Mouse (Mus musculus) neural tube, embryonic 11.5 days (tissue): Measurements from ENCODE around the gene Ppfia4. TPM values are rescaled to one million over a fixed set of nuclear protein-coding genes. Genes with fewer than 3 reads are reported as not detected.

Experiments
- ATAC-seq: fragments of 200-750 bp; cut with Nextera tagmentation; 2 replicates; pipeline ENCODE4 v1.8.0; 2017; ENCODE audit warnings: moderate number of reproducible peaks, mild to moderate bottlenecking, moderate TSS enrichment, moderate library complexity; ENCODE audit not compliant: insufficient read depth, low FRiP score, low TSS enrichment
- DNase-seq: peaks from one replicate; pipeline ENCODE4 v3.0.0-alpha.2; 2015; ENCODE audit warnings: low spot score
- H3K27ac ChIP-seq: fragments of 300-500 bp; sonication (generic); 2 replicates; pipeline ENCODE4 v1.5.1; 2014; ENCODE audit warnings: low read depth, mild to moderate bottlenecking, low read length
- H3K27me3 ChIP-seq: fragments of 300-500 bp; sonication (generic); 2 replicates; pipeline ENCODE4 v1.6.1; 2014; ENCODE audit warnings: mild to moderate bottlenecking, low read length, mixed read lengths; ENCODE audit not compliant: control insufficient read depth, insufficient read depth
- H3K36me3 ChIP-seq: fragments of 300-500 bp; sonication (generic); 2 replicates; pipeline ENCODE4 v1.6.1; 2014; ENCODE audit warnings: mild to moderate bottlenecking, low read length, moderate library complexity, mixed read lengths; ENCODE audit not compliant: control insufficient read depth, insufficient read depth
- H3K4me1 ChIP-seq: fragments of 300-500 bp; sonication (generic); 2 replicates; pipeline ENCODE4 v1.6.1; 2014; ENCODE audit warnings: low read length, mixed read lengths; ENCODE audit not compliant: control insufficient read depth, insufficient read depth
- H3K4me2 ChIP-seq: fragments of 300-500 bp; sonication (generic); 2 replicates; pipeline ENCODE4 v1.6.1; 2014; ENCODE audit warnings: low read depth, mild to moderate bottlenecking, moderate library complexity
- H3K4me3 ChIP-seq: fragments of 300-500 bp; sonication (generic); 2 replicates; pipeline ENCODE4 v1.5.1; 2014; ENCODE audit warnings: low read depth, low read length
- H3K9ac ChIP-seq: fragments of 300-500 bp; sonication (generic); 2 replicates; pipeline ENCODE4 v1.6.1; 2014; ENCODE audit warnings: mild to moderate bottlenecking, low read length
- H3K9me3 ChIP-seq: fragments of 300-500 bp; sonication (generic); 2 replicates; pipeline ENCODE4 v1.6.1; 2016; ENCODE audit warnings: low read length; ENCODE audit not compliant: control insufficient read depth
- WGBS: fragments of 180-500 bp; shearing (Covaris S2); extraction: QIAGEN DNeasy Blood & Tissue Kit; methylation state at CpG from one replicate; pipeline ENCODE4 v1.1.7; 2014; 5-methylcytosine and 5-hydroxymethylcytosine counted together
- polyA plus RNA-seq: library from polyadenylated mRNA; unstranded; fragments of >200 nt; fragmentation: Nextera tagmentation; extraction: Ambion mirVana; gene quantifications from 2 replicates; pipeline ENCODE4 v1.2.1, GENCODE M21; 2014

Gene Ppfia4
- polyA plus RNA-seq, 1 experiment from 2014 or later: 3.9 TPM

DNA sequence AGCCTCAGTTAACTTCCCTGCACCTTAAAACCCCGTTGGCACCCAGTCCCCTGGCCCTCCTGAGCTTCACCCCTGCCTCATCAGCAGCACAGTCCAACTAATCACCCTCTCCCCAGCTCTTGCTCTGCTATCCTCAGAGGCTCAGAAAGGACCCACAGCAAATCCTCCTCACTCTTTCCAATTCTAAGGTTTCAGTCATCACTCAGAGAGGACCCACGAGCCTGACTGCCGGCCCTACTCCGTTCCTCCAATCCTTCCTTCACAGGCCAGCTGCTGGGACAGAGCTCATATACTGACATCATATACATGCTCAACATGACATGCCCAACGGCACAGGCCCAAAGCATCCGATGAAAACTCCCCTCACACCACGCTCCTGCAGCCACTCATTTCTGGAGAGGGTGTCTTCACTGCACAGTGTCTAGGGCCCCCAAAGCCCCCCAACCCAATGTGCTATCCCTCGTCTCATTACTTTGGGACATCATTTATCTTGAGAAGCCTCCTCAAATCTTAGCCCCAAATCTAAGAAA, 10.1 kb upstream of the Ppfia4 start:
- WGBS: 89% methylated on average over 8 of the region's 8 CpGs
- H3K27ac ChIP-seq: no peak overlapping the region
- ATAC-seq (no peak), DNase-seq (no peak)
- H3K27me3 ChIP-seq: no peaks in the 10 kb centered on the region
- H3K9me3 ChIP-seq: no peaks in the 10 kb centered on the region
- H3K36me3 ChIP-seq: peaks cover 4% of the 10 kb centered on the region; the same call in 1 of the 2 replicates
- H3K4me3 ChIP-seq: no peak overlapping the region
- H3K4me1 ChIP-seq: peaks cover 3% of the 10 kb centered on the region; the same call in 1 of the 2 replicates
- no peak overlapping the region for H3K9ac ChIP-seq
- no peak overlapping the region for H3K4me2 ChIP-seq

DNA sequence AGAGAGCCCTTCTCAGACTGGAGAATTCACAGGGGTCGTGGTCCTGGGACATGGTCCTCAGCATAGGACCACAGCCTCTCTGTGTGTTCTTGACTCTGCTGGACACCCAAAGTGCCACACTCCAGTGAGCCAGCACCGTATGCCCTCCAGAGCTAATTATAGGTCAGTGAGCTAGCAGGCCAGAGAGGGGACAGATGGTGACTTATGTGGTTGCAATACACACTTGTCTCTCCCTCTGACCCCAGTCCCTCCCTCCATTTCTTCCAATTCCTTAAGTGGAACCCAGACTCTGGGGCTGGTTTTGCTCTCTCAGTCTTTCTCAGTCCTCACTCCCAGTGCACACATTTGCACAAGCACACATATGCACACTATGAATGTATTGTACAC, 9.5 kb upstream of the Ppfia4 start:
- H3K4me2 ChIP-seq: no peak overlapping the region
- peaks cover 3% of the 10 kb centered on the region; the same call in 1 of the 2 replicates for H3K4me1 ChIP-seq
- no peaks in the 10 kb centered on the region for H3K9me3 ChIP-seq
- no peak overlapping the region for H3K4me3 ChIP-seq
- H3K27me3 ChIP-seq: no peaks in the 10 kb centered on the region
- no peak for ATAC-seq
- no peak for DNase-seq
- H3K36me3 ChIP-seq: 0 out of 2 replicates have a peak, but pooled peaks cover 2% of the 10 kb centered on the region
- H3K9ac ChIP-seq: no peak overlapping the region
- WGBS: 55% methylated on average over 2 of the region's 2 CpGs
- H3K27ac ChIP-seq: no peak overlapping the region

DNA sequence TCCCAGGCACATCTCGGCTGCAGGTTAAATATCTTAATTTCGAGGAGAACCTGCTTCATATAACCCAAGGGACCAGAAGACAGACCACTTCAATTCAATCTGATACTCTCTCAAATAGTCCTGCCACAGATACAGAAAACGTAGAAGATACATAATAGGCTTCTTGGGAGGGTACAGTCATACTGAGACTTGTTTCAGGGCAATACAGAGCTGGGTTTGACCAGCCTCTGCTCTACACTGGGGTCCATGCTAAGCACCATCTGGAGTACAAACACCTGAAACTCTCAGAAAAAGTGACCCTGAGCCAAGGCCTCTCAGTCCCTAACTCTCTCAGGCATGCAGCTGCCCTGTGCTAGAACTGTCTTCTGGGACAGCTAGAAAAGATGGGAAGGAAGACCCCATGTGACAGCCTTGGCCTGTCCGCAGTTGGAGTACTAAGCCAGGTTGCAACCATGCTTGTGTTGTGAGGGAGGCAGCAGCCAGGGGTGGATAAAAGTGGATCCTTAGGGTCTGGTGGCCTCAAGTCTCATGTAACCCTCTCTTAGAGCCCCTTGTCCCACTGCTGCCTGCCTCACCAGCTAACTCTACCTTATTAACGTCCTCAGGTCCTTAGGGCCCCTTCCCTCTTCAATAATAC, 9.0 kb upstream of the Ppfia4 start:
- no peak overlapping the region for H3K4me3 ChIP-seq
- H3K9ac ChIP-seq: no peak overlapping the region
- DNase-seq (no peak), ATAC-seq (no peak)
- H3K9me3 ChIP-seq: no peaks in the 10 kb centered on the region
- H3K36me3 ChIP-seq: 0 out of 2 replicates have a peak, but pooled peaks cover 1% of the 10 kb centered on the region
- H3K27me3 ChIP-seq: no peaks in the 10 kb centered on the region
- 80% methylated on average over 5 of the region's 5 CpGs for WGBS
- H3K27ac ChIP-seq: no peak overlapping the region
- peaks cover 3% of the 10 kb centered on the region; the same call in 1 of the 2 replicates for H3K4me1 ChIP-seq
- H3K4me2 ChIP-seq: no peak overlapping the region

DNA sequence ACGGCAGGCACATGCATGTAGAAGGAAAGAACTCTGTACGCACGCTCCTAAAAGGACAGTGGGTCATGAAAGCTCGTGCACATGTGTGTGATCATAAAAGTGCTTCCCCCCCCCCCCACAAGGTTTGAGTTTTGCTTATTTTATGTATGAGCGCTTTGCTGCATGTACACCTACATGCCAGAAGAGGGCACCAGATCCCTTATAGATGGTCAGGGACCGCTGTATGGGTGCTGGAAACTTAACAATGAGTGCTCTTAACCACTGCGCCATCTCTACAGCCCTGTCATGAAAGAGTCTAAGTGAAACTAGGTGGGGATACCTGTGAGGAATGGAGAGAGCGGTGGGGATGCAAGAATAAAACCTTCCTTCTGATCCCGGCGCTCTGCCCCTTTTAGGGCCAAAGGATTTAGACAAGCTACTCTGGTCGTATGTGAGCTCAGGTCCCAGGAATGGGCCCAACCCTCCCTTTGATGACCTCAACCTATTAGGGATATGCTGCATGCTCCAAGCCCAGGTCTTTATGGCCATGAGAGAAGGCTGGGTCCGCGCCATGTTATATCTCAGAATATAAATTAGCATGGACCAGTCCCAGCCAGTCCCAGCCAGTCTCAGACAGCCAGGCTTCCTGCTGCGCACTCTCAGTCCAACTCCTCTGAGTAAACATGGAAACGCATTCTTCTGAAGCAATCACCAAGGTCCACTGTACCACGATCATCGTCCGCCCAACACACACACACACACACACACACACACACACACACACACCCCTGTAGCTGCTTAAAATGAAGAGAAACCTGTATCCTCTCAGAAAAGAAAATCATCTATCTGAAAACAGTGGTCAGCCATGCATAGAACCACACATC, 7.3 kb upstream of the Ppfia4 start:
- ATAC-seq: no peak
- Histone ChIP-seq H3K9me3 (no peaks in the 10 kb centered on the region), H3K27ac (no peak overlapping the region), H3K36me3 (no peaks in the 10 kb centered on the region), H3K4me1 (peaks cover 3% of the 10 kb centered on the region; the same call in 1 of the 2 replicates), H3K27me3 (no peaks in the 10 kb centered on the region), H3K4me2 (no peak overlapping the region), H3K4me3 (no peak overlapping the region), H3K9ac (no peak overlapping the region)
- 94% methylated on average over 18 of the region's 18 CpGs for WGBS
- no peak for DNase-seq

DNA sequence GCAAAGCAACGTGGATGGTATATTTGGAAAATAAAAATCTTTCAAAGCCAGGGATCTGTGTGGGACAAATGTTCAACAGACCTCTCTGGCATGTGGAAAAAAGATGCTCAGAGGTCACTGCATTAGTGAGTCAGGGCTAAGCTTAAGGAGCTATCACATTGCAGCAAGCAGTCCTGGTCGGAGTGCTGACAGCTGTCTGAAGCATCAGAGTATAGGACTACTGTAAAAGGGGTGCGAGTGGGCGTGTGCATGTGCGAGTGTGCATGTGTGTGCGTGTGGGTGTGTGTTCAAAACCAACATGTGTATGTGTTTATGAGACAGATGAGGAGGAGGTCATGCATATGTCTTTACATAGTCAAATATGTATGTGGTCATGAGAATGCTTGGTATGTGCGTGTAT, 6.4 kb upstream of the Ppfia4 start:
- no peaks in the 10 kb centered on the region for H3K36me3 ChIP-seq
- H3K4me3 ChIP-seq: no peak overlapping the region
- H3K27ac ChIP-seq: no peak overlapping the region
- WGBS: 89% methylated on average over 7 of the region's 7 CpGs
- DNase-seq: no peak
- no peak for ATAC-seq
- no peaks in the 10 kb centered on the region for H3K27me3 ChIP-seq
- peaks cover 3% of the 10 kb centered on the region; the same call in 1 of the 2 replicates for H3K4me1 ChIP-seq
- H3K9ac ChIP-seq: no peak overlapping the region
- no peaks in the 10 kb centered on the region for H3K9me3 ChIP-seq
- no peak overlapping the region for H3K4me2 ChIP-seq

DNA sequence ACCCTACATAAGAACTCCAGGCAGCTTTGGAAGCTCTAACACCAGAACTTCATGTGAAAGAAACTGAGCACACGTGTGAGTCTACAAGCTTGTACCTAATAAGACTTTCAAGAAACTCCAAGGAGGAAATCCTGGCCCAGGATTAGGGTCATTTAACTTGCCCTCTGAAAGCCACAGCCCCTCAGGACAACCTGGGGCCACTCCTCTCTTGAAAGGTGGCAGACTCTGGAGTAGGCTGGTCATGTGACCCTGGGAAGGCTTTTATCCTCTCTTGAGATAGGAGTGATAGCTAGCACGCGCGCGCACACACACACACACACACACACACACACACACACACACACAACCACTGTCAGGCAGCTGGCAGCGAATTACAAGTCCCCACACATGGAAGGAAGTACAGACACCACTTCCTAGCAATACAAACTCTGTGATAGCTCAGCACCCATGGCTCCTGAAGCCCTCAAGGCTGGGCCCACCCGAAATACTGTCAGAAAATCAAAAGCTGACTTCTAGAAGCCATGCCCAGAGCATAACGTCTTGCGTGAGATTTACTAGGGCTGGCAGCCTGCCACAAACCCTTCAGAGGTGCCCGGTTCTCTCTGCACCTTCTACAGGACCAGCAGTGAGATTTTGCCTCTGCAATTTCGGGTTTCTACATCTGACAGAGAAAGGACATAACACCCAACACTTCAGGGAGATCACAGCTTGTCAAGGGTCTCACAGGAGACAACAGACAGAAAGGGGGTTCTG, 4.4 kb upstream of the Ppfia4 start:
- Histone ChIP-seq H3K4me1 (no peaks in the 10 kb centered on the region), H3K9ac (no peak overlapping the region), H3K4me2 (no peak overlapping the region), H3K9me3 (no peaks in the 10 kb centered on the region), H3K36me3 (no peaks in the 10 kb centered on the region), H3K4me3 (no peak overlapping the region), H3K27ac (no peak overlapping the region), H3K27me3 (no peaks in the 10 kb centered on the region)
- ATAC-seq (no peak), DNase-seq (no peak)
- 91% methylated on average over 11 of the region's 11 CpGs for WGBS

DNA sequence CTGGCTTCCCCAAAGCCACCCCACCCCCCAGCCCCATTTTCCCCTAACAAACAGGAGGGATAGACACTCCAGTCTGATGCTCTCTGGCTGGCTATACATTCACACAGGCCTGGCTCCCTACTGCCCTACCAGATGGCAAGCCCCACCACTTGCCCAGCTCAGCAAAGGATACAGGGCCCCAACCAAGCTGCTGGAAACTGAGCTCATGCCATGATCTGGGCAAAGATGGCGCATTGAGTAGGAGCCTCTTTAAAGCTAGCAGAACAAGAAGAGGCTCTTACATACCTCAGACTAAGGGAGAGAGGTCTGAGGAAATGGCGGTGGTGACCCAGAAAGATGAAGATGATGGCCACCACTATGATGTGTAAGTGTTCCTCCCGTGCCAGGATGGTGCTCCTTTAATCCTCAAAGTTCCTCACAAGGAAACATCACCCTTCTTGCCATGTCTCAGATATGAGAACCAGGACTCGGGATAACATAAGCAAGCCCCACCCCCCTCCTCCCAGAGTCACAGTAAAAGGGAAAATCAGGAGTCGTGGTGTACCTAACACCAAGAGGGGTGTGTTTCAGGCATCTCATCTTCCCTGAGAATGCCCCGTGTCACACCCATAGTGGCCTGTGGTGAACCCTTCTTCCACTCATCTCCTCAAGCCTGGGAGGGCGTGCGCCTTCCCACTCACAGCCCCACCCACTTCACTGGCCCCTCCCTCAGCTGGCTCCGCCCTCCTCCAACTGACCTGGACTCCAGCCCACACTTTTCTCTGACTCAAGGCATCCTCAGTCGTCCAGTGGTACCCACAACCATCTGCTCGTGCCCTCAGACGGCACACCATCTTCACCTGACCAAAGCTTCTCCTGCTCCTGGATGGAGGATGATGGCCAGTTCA, 3.4 kb upstream of the Ppfia4 start:
- WGBS: 87% methylated on average over 12 of the region's 12 CpGs

More for the DNA sequence above, 3.4 kb upstream of the Ppfia4 start:
- Histone ChIP-seq H3K9ac (no peak overlapping the region), H3K36me3 (no peaks in the 10 kb centered on the region), H3K4me3 (no peak overlapping the region), H3K27ac (no peak overlapping the region), H3K4me1 (no peaks in the 10 kb centered on the region), H3K4me2 (no peak overlapping the region), H3K27me3 (no peaks in the 10 kb centered on the region), H3K9me3 (no peaks in the 10 kb centered on the region)
- DNase-seq (no peak), ATAC-seq (no peak)
